Mouse (Mus musculus) liver, postnatal 0 days (tissue): ENCODE data around the gene Rufy1. TPM values are rescaled to one million over a fixed set of nuclear protein-coding genes. Genes with fewer than 3 reads are reported as not detected.
A peak's percentile ranks its signal among the peaks of the same experiment; 100 is the strongest.

Experiments
- ATAC-seq: fragments of 200-750 bp; cut with Nextera tagmentation; 2 replicates; pipeline ENCODE4 v1.8.0; 2017; ENCODE audit warnings: mild to moderate bottlenecking, moderate library complexity
- DNase-seq: peaks from one replicate; pipeline ENCODE4 v3.0.0-alpha.2; 2016
- H3K27ac ChIP-seq: fragments of 300-500 bp; sonication (generic); 2 replicates; pipeline ENCODE4 v1.5.1; 2014; ENCODE audit warnings: antibody characterized with exemption, moderate library complexity, mild to moderate bottlenecking, low read depth
- H3K27me3 ChIP-seq: fragments of 300-500 bp; sonication (generic); 2 replicates; pipeline ENCODE4 v1.6.1; 2014; ENCODE audit warnings: low read length, control low read depth, mixed read lengths; ENCODE audit not compliant: insufficient read depth
- H3K36me3 ChIP-seq: fragments of 300-500 bp; sonication (generic); replicated peaks from 2 replicates; pipeline ENCODE4 v1.6.1; 2014; ENCODE audit warnings: mild to moderate bottlenecking, control low read depth, low read length, moderate library complexity, mixed read lengths; ENCODE audit not compliant: insufficient read depth
- H3K4me1 ChIP-seq: fragments of 300-500 bp; sonication (generic); 2 replicates; pipeline ENCODE4 v1.6.1; 2014; ENCODE audit warnings: antibody characterized with exemption, mild to moderate bottlenecking, control low read depth; ENCODE audit not compliant: insufficient read depth
- H3K4me2 ChIP-seq: fragments of 300-500 bp; sonication (generic); 2 replicates; pipeline ENCODE4 v1.6.1; 2014; ENCODE audit warnings: low read depth, mild to moderate bottlenecking, low read length, moderate library complexity, mixed read lengths
- H3K4me3 ChIP-seq: fragments of 300-500 bp; sonication (generic); 2 replicates; pipeline ENCODE4 v1.5.1; 2014; ENCODE audit warnings: low read depth, low read length
- H3K9ac ChIP-seq: fragments of 300-500 bp; sonication (generic); replicated peaks from 2 replicates; pipeline ENCODE4 v1.6.1; 2014; ENCODE audit warnings: mild to moderate bottlenecking, moderate library complexity
- H3K9me3 ChIP-seq: fragments of 300-500 bp; sonication (generic); 2 replicates; pipeline ENCODE4 v1.6.1; 2016; ENCODE audit warnings: mild to moderate bottlenecking, control low read depth, low read length, mixed read lengths
- CTCF ChIP-seq: sonication (generic); IDR thresholded peaks from 2 replicates; pipeline ENCODE4 v1.5.1; 2016; ENCODE audit warnings: antibody characterized with exemption, low read depth
- EP300 ChIP-seq: IDR thresholded peaks from 2 replicates; pipeline ENCODE4 v1.6.1; 2016; ENCODE audit warnings: antibody characterized with exemption, low read depth, mild to moderate bottlenecking
- WGBS: fragments of 180-500 bp; shearing (Covaris S2); extraction: QIAGEN DNeasy Blood & Tissue Kit; methylation state at CpG from one replicate; pipeline ENCODE4 v1.1.7; 2014; ENCODE audit not compliant: insufficient replicate concordance; 5-methylcytosine and 5-hydroxymethylcytosine counted together
- polyA plus RNA-seq: library from polyadenylated mRNA; unstranded; fragments of >200 nt; fragmentation: Nextera tagmentation; extraction: Ambion mirVana; gene quantifications from 2 replicates; pipeline ENCODE4 v1.2.1, GENCODE M21; 2015

The Rufy1 gene
- polyA plus RNA-seq, 1 experiment from 2014 or later: 7.9 TPM

DNA sequence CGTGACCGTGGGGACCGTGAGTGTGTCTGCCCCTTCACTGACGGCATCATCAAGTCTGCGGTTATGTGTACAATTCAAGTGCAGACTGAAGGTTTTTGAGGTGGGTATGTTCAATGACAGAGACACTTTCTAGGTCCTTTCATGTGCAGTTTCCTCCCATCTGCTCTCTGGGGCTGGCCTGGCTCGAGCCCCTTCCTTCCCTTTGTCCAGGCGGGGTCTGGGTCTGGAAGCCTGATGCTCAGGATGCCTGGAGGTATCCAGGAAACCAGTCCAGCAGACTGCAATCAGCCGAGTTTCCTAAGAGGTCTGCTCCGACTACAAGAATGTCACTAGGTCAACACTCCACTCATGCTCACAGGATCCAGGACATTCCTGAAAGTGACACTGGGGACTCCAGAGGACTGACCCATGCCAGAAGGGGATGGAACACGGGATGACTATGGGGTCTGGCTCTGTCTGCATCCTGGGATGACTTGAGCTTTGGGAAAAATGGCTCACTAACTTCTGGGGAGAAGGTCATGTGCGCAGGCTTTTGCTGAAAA lies 34.1 kb downstream of the Rufy1 start:
- Histone ChIP-seq H3K9me3 (no peaks in the 10 kb centered on the region), H3K9ac (no peak overlapping the region), H3K27me3 (no peaks in the 10 kb centered on the region), H3K27ac (no peak overlapping the region), H3K4me2 (no peak overlapping the region), H3K36me3 (peaks cover 40% of the 10 kb centered on the region), H3K4me3 (no peak overlapping the region), H3K4me1 (no peaks in the 10 kb centered on the region)
- ATAC-seq: peak; percentile 13; the same call in 1 of the 2 replicates
- no peak for DNase-seq
- WGBS: 76% methylated on average over 11 of the region's 11 CpGs
- TF ChIP-seq CTCF (no peak), EP300 (no peak)

DNA sequence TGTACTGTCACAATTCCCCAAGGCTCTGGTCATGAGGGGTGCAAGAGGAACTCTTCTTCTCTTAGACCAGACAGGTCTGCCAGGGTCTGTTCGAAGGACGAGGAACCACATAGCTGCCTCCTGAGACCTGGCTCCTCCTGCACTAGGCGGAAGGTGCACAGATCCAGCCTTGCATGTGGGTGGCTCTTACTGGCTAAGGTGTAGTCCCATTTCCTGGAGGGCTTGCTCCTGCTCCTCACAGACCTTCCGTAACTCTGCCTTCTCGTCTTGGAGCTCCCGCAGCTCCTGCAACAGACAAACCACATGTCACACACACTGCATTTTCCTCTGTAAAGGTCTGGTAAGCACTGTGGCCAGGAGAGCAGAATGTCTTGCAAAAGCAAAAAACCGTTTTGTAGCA lies 36.2 kb downstream of the Rufy1 start:
- Histone ChIP-seq H3K9me3 (no peaks in the 10 kb centered on the region), H3K4me1 (no peaks in the 10 kb centered on the region), H3K4me2 (no peak overlapping the region), H3K36me3 (peaks cover 35% of the 10 kb centered on the region), H3K27me3 (no peaks in the 10 kb centered on the region), H3K9ac (no peak overlapping the region), H3K4me3 (no peak overlapping the region), H3K27ac (no peak overlapping the region)
- TF ChIP-seq EP300: no peak
- TF ChIP-seq CTCF: no peak
- 81% methylated on average over 7 of the region's 7 CpGs for WGBS
- DNase-seq: no peak
- ATAC-seq: no peak

DNA sequence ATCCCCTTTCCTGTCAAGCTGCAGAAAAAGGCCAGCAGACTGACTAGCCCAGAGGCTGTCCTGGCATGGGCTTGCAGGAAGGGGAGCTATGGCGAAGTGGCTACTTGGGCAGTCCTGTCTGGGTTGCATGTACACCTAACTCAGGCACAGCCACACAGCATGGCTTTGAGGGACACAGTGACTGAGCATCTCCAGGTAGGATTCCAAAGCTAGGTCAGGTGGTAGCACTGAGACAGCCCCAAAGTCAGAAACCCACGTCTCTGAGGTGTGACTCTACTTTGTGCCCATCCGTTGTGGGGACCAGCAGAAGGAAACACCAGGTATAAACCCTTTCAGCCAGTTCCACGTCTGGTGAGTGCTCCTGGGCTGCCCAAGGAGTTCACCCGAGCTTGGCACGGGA lies 37.6 kb downstream of the Rufy1 start:
- no peaks in the 10 kb centered on the region for H3K9me3 ChIP-seq
- no peak overlapping the region for H3K9ac ChIP-seq
- TF ChIP-seq CTCF (no peak), EP300 (no peak)
- H3K4me3 ChIP-seq: no peak overlapping the region
- peaks cover 36% of the 10 kb centered on the region for H3K36me3 ChIP-seq
- DNase-seq (no peak), ATAC-seq (no peak)
- no peak overlapping the region for H3K27ac ChIP-seq
- H3K27me3 ChIP-seq: no peaks in the 10 kb centered on the region
- H3K4me2 ChIP-seq: no peak overlapping the region
- H3K4me1 ChIP-seq: no peaks in the 10 kb centered on the region
- WGBS: 79% methylated on average over 6 of the region's 6 CpGs

DNA sequence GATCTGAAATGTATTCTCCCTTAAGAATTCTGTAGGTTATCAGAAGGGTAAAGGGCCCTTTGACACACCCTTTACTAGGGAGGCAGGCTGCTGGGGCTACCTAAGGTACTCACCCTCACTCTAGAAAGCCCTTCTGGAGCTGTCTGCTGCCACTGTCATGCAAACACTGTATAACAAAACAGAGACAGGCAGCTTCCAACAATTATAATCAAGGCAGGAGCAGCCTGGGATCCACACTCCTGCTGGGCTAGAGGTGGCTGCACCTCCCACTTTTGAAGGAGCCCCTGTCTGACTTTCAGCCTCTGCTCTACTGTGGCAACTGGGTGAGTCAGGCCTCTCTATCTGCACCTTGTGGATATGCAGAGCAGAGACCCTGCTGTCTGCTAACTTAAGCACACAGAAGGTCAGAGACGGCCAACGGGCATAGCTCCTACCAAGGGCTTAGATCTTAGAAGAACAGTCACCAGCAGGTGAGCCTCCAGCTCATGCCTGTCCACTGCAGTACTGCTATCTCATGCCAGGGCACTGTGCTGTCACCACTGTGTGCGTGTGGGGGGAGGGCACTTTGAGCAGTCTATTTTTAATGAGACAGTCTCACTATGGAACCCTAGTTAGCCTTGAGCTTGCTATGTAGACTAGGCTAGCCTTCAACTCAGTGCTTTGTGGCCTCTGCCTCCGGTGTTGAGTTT lies 39.5 kb downstream of the Rufy1 start:
- no peaks in the 10 kb centered on the region for H3K9me3 ChIP-seq
- TF ChIP-seq CTCF: no peak
- TF ChIP-seq EP300: no peak
- peaks cover 47% of the 10 kb centered on the region for H3K36me3 ChIP-seq
- no peak overlapping the region for H3K27ac ChIP-seq
- no peaks in the 10 kb centered on the region for H3K27me3 ChIP-seq
- DNase-seq (no peak), ATAC-seq (no peak)
- no peaks in the 10 kb centered on the region for H3K4me1 ChIP-seq
- no peak overlapping the region for H3K4me2 ChIP-seq
- 70% methylated on average over 4 of the region's 4 CpGs for WGBS
- no peak overlapping the region for H3K9ac ChIP-seq
- H3K4me3 ChIP-seq: no peak overlapping the region

- Histone ChIP-seq H3K4me3 (no peak overlapping the region), H3K36me3 (peaks cover 57% of the 10 kb centered on the region), H3K9ac (no peak overlapping the region), H3K27ac (no peak overlapping the region), H3K4me1 (no peaks in the 10 kb centered on the region), H3K27me3 (no peaks in the 10 kb centered on the region), H3K4me2 (no peak overlapping the region), H3K9me3 (no peaks in the 10 kb centered on the region)
- WGBS: 52% methylated on average over 5 of the region's 5 CpGs
- ATAC-seq: no peak
- no peak for TF ChIP-seq CTCF
- no peak for TF ChIP-seq EP300
- DNase-seq: no peak
Observed at GRCm38 (mm10) chr11:50389616-50390015, 41.3 kb downstream of the Rufy1 start.

GRCm38 (mm10) chr11:50389011-50389410 lies 41.9 kb downstream of the Rufy1 start:
- Histone ChIP-seq H3K4me1 (no peaks in the 10 kb centered on the region), H3K36me3 (peaks cover 58% of the 10 kb centered on the region), H3K27me3 (no peaks in the 10 kb centered on the region), H3K27ac (no peak overlapping the region), H3K9ac (no peak overlapping the region), H3K4me3 (no peak overlapping the region), H3K4me2 (no peak overlapping the region), H3K9me3 (no peaks in the 10 kb centered on the region)
- DNase-seq: no peak
- TF ChIP-seq CTCF (no peak), EP300 (no peak)
- no peak for ATAC-seq
- 70% methylated on average over 3 of the region's 3 CpGs for WGBS
